Mouse (Mus musculus) layer of hippocampus, adult 18-20 months (tissue): ENCODE measurements at regions not wholly inside any gene's neighbourhood (a gene's known extent, or its start where the extent isn't known, plus 50 kb on each side); places are given as distances from the start of the nearest gene placed in this dataset.

Source experiments
- DNase-seq, 2 experiments: peaks; one replicate each; pipeline ENCODE4 v3.0.0; 2022; ENCODE audit warnings: low spot score in 2 of 2

- DNase-seq: peak; percentile 56 to 87
Measured at GRCm38 (mm10) chr15:68644862-68645261, 2144.2 kb upstream of the Lrrc6 start.

- no peak for DNase-seq
Measured at GRCm38 (mm10) chr15:68635633-68636032, 2134.9 kb upstream of the Lrrc6 start.

DNA sequence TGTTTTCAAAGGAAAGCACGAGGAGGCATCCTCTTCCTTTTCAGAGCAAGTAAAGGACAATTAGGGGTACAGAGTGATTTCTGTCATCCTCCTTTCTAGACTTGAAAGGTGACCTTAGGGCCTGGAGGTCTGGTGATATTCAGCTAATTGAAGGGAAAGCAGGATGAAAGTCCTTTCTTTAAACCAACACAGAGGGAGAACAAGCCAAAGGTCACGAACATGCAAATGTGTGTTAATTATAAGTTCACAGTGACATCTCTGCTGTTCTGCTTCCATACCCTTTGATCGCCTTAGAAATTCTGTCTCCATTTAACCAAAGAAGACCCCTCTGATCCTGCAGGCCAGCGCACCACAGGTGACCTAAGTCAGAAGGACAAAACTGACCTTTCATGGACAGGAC, 2126.3 kb upstream of the Lrrc6 start:
- DNase-seq: no peak

- peak; percentile 30 to 66 for DNase-seq
Measured at GRCm38 (mm10) chr15:68624831-68625230, 2124.1 kb upstream of the Lrrc6 start.

GRCm38 (mm10) chr15:68620417-68621214, 2119.9 kb upstream of the Lrrc6 start:
- DNase-seq: no peak

DNA sequence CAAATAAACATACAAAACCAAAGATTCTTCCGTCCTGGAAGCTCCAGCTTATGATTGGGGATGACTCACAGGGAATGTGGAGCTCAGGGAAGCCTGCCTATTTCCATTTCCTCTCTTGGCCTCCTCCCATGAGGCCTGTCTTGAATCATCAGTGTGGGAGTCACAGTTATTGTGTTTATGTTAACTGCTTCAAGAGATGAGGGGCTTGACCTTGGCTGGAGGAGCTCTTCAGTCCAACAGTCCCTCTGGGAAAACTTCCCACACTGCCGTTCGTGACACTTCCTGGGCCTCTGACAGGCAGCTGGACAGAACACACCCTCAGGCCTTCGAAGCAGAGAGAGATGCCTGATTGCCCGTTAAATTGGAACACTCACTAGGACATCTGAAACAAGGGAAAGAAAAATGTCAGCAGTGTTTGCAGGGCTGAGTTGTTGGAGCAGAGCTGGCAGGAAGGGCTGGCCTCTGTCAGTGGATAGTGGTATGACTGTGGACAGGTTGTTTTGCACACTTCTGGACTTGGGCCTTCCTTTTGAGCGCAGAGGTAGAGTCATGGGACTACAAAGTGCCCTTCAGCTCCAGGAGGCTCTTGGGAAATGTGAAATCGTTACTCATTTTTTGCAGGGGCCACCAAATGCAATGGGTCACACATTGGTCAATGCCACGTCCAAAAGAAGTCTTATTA, 2105.5 kb upstream of the Lrrc6 start:
- DNase-seq: peak; percentile 15 to 44

DNA sequence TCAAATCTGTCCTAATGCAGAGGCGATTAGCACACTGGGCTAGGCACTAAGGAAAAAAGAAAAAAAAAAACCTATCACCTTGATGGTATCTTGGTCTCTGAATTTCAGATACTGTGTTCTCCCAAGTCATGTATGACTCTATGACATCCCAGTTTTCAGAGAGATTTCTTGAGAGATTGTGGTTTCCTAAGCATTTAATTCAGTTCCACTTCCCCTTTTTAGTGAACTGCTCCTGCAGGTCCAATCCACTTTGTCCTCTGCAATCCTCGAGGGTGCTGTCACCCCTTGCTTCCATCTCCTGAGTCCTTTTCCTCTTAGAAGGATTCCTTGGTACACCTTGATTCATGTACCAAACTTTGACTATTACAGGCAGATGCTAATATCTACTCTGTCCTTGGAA, 2104.8 kb upstream of the Lrrc6 start:
- DNase-seq: no peak

DNA sequence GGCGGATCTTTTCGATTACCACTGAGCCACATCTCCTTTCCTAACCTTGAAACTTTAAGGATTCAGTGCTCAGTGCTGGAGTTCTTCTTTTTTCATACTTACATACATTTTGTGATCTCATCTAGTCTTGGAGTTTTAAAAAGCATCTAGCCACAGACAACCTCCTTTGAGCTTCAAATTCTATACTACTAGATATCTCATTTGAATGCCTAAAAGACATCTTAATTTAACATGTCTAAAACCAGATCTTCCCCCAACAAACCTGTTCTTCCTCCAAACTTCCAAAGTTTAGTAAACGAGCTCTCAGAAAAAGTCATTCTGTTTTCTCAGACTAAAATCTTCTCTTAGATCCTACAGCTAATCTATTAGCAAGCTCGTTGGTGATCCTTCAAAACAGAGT, 2081.5 kb upstream of the Lrrc6 start:
- no peak for DNase-seq

DNA sequence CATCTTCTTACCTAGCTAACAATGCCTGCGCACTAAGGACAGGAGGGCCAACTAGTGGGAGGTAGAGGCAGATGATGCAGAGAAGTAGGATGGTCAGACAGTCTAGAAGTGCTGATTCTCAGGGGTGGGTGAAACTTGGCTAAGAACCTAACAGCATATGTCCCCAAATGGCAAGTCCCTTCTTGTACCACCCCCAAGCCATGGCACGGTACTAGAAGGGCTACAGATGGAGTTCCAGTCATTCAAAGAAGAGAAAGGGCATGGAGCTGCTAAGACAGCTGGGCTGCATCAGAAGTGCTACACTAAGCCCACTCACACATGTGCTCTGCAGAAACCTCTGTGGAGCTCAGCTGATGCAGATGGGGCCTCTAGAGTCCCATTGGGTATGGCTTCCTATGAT, 2078.8 kb upstream of the Lrrc6 start:
- DNase-seq: peak; percentile 42 to 59

GRCm38 (mm10) chr15:68560654-68561053, 2059.9 kb upstream of the Lrrc6 start:
- DNase-seq: peak in 1 of 2 experiments; percentile 8

DNA sequence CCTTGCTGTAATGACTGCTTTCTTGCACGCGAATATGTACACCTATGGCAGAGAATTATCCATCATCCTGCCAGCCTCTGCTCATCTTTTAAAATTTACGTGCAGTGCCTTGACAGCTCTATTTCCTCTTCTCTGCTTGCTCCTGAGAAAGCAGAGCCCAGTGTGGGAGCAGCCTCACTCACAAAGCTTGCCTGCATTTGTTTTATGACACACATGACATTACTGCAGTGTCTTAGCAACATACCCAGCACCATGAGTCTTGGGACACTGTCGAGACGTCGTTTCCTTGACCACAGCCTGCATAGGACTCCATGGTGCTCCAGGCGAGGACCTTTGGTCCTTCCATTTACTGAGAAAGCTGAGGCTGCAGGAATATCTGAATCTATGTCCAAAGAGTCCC, 2055.4 kb upstream of the Lrrc6 start:
- no peak for DNase-seq

DNA sequence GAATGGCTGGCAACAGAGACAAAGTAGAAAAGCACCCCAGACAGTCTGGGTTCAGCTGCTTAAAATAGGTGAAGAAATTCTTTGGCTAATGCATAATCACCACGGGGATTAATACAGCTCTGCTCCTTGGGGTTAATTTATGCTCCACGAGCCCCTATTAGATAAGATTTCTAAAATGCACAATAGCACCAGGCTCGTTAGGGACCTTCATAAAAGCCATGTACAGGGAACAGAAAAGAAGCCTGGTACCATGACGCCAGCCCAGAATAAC, 2035.3 kb upstream of the Lrrc6 start:
- DNase-seq: no peak

DNA sequence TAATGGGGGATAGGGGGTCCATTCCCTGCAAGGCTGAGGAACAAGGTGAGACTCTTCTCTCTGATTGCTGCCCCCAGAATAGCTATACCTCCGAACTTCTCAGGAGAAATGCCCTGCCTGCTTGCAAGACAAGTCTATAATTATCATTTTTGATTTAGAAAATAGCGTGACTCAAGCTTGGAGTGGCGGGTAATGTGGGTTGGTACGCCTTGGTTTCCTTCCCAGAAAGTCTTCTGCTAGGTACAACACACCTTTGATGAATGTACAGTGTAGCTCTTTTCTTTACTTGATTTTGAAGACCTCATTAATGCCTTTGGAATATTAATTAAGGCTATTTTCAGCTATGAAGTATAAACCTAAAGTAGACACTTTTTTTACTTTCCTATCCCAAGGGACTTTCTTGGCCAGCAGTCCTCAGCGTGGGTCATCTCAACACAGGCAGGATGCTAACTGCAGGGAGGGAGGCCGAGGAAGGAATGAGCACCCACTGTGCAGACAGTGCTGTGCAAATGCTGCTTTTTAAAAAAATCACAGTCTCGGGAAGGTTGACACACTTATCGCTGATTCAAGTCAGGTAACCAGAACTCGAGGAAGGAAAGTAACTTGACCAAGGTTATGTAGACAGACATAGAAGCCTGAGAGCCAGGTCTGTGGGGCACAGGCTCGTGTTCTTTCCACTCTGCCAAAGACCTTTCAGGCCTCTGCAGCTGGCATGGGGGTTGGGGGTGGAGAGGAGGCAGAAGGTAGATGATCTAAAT, 2034.8 kb upstream of the Lrrc6 start:
- DNase-seq: no peak

DNA sequence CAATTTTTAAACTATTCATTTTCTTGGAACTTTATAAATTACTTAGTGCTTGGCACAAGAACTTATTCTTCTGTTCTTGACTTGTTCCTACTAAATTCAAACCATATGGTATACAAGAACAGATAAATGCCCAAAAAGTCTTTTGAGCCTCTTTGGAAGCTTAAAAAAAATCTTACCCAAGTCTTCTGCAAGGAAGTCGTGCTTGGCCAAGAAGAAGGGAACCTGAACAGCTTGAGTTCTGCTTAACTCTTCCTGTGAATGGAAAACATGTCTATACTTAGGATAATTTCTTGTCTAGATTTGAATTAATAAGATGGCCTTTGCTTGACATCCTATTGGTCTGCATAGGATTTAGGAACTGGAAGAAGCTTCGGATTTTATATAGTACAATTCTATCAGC, 2020.0 kb upstream of the Lrrc6 start:
- peak in 1 of 2 experiments; percentile 32 for DNase-seq

DNA sequence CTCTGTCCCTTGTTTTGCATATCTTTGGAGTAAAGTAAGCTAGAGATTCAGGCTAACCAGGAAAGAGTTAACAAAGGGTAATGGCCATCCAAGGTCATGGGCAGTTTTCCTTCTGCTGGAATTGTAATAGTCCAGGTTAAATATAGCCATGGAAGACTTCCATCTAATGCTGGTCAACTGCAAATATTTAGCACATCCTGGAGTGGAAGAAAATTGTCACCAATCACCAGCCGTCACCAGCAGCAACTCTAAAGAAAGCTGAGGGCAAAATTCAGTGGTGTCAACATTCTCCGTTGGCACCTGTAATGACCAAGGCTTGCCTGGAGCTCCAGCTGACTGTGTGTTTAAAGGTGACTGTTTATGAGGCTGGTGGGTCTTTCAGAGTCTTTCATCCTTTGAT, 2011.7 kb upstream of the Lrrc6 start:
- no peak for DNase-seq

DNA sequence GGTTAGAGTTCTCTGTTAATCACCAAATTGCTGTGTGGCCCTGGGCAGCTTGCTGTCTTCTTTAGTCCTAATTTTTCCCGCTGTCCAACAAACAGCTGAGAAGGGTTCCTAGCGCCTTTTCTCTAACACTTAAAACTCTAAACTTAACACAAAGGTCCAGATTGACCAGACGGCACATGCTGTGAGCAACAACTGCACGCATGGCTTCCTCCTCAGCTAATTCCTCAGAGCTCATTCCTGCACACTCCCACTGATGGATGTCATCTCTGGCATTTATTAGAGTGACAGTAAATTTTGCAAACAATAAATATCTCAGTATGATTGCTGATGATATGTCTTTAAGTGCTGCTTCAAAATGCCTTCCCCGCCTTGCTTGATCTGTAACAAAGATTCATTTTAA, 2007.5 kb upstream of the Lrrc6 start:
- no peak for DNase-seq

DNA sequence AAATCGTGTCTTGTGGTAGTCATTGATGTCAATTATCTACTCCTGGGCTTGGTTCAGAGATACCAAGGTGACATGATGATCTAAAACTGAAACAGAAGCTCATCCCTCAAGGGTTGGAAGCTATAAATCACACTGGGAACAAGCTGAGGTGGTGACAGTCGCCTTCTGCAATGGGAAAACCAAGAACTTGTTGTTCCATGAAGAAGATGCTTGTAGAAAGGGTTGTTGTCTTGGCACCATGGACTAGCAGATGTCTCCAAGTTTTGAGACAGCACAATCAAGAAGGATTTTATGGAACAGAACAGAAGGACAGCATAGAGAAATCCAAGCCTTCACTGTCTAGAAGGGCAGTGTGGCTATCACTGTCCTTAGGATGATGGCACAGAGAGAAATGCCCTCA, 2005.4 kb upstream of the Lrrc6 start:
- DNase-seq: no peak

- DNase-seq: peak; percentile 24 to 54
Measured at GRCm38 (mm10) chr15:68496438-68496837, 1995.7 kb upstream of the Lrrc6 start.

DNA sequence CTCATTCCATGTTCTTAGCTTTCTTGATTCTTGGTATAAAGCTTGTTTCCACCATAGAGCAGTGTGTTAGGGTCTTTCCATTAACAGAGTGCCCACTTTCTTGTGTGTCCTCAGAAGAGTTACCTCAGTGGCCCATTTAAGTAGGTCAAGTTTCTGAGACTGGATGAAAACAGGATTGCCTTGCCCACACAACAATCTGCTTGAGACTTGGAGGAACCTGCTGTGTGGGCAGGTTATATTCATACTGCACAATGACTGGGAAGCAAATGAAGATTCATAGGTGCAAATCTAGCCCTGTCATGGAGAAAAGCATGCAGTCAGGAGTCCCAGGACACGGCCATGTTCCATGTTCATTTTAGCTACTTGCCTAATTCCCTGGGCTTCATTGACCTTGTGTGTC, 1984.1 kb upstream of the Lrrc6 start:
- no peak for DNase-seq

DNA sequence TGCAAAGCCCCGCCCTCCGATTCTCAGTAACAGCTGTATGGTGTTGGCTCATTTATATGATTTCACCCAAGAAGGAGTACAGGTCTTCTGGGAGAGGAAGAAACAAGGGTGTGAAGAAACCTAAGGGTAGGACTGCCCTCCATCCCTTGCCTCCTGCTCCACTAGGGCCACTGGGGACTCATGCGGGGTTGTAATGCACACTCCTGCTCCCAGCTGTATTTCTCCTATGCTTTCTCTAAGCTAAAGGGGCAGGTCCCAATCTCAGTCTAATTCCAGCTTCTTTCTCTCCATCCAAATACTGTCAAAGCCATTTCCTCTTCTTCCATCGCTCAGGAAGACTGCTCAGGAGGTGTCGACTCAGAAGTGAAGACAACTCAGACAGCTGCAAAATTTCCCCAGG, 1977.0 kb upstream of the Lrrc6 start:
- no peak for DNase-seq

DNA sequence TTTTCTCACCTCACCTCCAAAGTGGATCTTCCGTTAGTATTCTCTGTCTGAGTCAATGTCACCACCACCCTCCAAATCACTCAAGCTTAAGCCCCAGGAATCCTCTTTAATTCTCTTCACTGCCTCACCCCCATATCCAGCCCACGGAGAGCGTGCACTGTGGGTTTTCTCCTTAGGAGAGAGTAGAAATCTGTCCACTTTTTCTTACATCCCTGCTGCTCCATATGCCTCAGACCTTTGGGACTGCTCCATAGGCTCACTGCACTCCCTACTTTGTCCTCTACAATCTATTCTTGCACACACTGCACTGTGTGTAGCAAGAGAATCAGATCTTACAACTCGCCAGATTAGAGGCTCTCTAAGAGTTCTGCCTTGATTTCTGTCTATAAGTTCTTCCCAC, 1971.2 kb upstream of the Lrrc6 start:
- no peak for DNase-seq

DNA sequence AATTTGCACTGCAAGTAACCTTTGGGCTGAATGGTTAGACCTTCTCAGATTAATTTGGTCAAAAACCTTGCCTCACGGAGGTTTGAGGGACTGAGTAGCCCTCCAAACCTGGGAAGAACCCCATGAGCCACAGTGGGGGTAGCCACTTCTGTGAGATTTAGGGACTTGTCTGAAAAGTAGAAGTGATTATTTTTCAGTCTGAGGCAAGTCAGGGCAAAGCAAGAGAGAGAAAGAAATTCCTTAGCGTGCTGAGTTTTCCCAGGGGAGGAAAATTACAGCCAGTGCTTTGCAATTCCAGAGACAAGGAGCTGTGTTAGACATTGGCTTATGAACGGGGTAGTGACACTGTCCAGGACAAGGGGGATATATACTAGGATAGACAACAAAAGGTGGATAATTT, 1962.1 kb upstream of the Lrrc6 start:
- DNase-seq: no peak
